Mouse (Mus musculus) neural tube, embryonic 13.5 days (tissue): Measurements from ENCODE around the gene Lclat1. TPM values are rescaled to one million over a fixed set of nuclear protein-coding genes. Genes with fewer than 3 reads are reported as not detected.

Source experiments
- ATAC-seq: fragments of 200-750 bp; cut with Nextera tagmentation; 2 replicates; pipeline ENCODE4 v1.8.0; 2017; ENCODE audit warnings: low read depth, mild to moderate bottlenecking, moderate TSS enrichment, moderate library complexity
- H3K27ac ChIP-seq: fragments of 300-500 bp; sonication (generic); replicated peaks from 2 replicates; pipeline ENCODE4 v1.5.1; 2015; ENCODE audit warnings: moderate library complexity, mild to moderate bottlenecking, inconsistent platforms
- H3K27me3 ChIP-seq: fragments of 300-500 bp; sonication (generic); 2 replicates; pipeline ENCODE4 v1.6.1; 2015; ENCODE audit warnings: mild to moderate bottlenecking, inconsistent platforms
- H3K36me3 ChIP-seq: fragments of 300-500 bp; sonication (generic); 2 replicates; pipeline ENCODE4 v1.6.1; 2015; ENCODE audit warnings: mild to moderate bottlenecking, inconsistent platforms
- H3K4me1 ChIP-seq: fragments of 300-500 bp; sonication (generic); replicated peaks from 2 replicates; pipeline ENCODE4 v1.6.1; 2015; ENCODE audit warnings: inconsistent platforms
- H3K4me2 ChIP-seq: fragments of 300-500 bp; sonication (generic); 2 replicates; pipeline ENCODE4 v1.6.1; 2015; ENCODE audit warnings: inconsistent platforms, mild to moderate bottlenecking, moderate library complexity
- H3K4me3 ChIP-seq: fragments of 300-500 bp; sonication (generic); 2 replicates; pipeline ENCODE4 v1.5.1; 2015; ENCODE audit warnings: mild to moderate bottlenecking, inconsistent platforms
- H3K9ac ChIP-seq: fragments of 300-500 bp; sonication (generic); 2 replicates; pipeline ENCODE4 v1.6.1; 2015; ENCODE audit warnings: moderate library complexity, mild to moderate bottlenecking, inconsistent platforms
- H3K9me3 ChIP-seq: fragments of 300-500 bp; sonication (generic); 2 replicates; pipeline ENCODE4 v1.6.1; 2016; ENCODE audit warnings: inconsistent platforms
- WGBS: fragments of 180-500 bp; shearing (Covaris S2); methylation state at CpG from one replicate; pipeline ENCODE4 v1.1.7; 2015; 5-methylcytosine and 5-hydroxymethylcytosine counted together
- polyA plus RNA-seq: library from polyadenylated mRNA; unstranded; fragments of >200 nt; fragmentation: Nextera tagmentation; extraction: Ambion mirVana; gene quantifications from 2 replicates; pipeline ENCODE4 v1.2.1, GENCODE M21; 2015

Lclat1 gene
- 10.9 and 15.5 TPM in 2 replicates for polyA plus RNA-seq

- Histone ChIP-seq H3K9ac (peak within 1 kb of the TSS; percentile 94), H3K36me3 (no peaks in the 10 kb centered on the region), H3K27me3 (no peaks in the 10 kb centered on the region; the same call in 1 of the 2 replicates), H3K9me3 (no peaks in the 10 kb centered on the region), H3K4me3 (peak within 1 kb of the TSS; percentile 91), H3K4me2 (peak within 1 kb of the TSS; percentile 96), H3K4me1 (peaks cover 16% of the 10 kb centered on the region), H3K27ac (peak within 1 kb of the TSS; percentile 76)
- ATAC-seq = peak; percentile 100
- 5% methylated on average over 51 of the region's 51 CpGs for WGBS
These were observed at the start of gene Lclat1 for GRCm38 (mm10) chr17:73107158-73108157. TSS of gene Lclat1 (plus strand) at chr17:73107985.

- WGBS = 87% methylated on average over 5 of the region's 5 CpGs
- Histone ChIP-seq H3K4me3 (no peak overlapping the region), H3K4me2 (no peak overlapping the region), H3K27me3 (no peaks in the 10 kb centered on the region), H3K9me3 (no peaks in the 10 kb centered on the region), H3K36me3 (no peaks in the 10 kb centered on the region), H3K27ac (no peak overlapping the region), H3K4me1 (no peaks in the 10 kb centered on the region), H3K9ac (no peak overlapping the region)
- no peak for ATAC-seq
These were observed 49.5 kb upstream of the Lclat1 start for GRCm38 (mm10) chr17:73058319-73058718.

GRCm38 (mm10) chr17:73060224-73060896 is 47.4 kb upstream of the Lclat1 start:
- H3K27me3 ChIP-seq = no peaks in the 10 kb centered on the region
- no peaks in the 10 kb centered on the region for H3K9me3 ChIP-seq
- H3K9ac ChIP-seq = no peak overlapping the region
- H3K27ac ChIP-seq = no peak overlapping the region
- H3K4me2 ChIP-seq = no peak overlapping the region
- WGBS = 20% methylated on average over 3 of the region's 3 CpGs
- ATAC-seq = no peak
- no peaks in the 10 kb centered on the region for H3K4me1 ChIP-seq
- no peak overlapping the region for H3K4me3 ChIP-seq
- no peaks in the 10 kb centered on the region for H3K36me3 ChIP-seq

- Histone ChIP-seq H3K4me3 (no peak overlapping the region), H3K9me3 (no peaks in the 10 kb centered on the region), H3K27me3 (no peaks in the 10 kb centered on the region), H3K27ac (no peak overlapping the region), H3K4me2 (no peak overlapping the region), H3K36me3 (no peaks in the 10 kb centered on the region), H3K4me1 (no peaks in the 10 kb centered on the region), H3K9ac (no peak overlapping the region)
- WGBS = 69% methylated on average over 8 of the region's 8 CpGs
- no peak for ATAC-seq
These were observed 46.9 kb upstream of the Lclat1 start for GRCm38 (mm10) chr17:73060897-73061252.

- no peak for ATAC-seq
- Histone ChIP-seq H3K4me1 (peaks cover 17% of the 10 kb centered on the region), H3K9ac (no peak overlapping the region), H3K9me3 (no peaks in the 10 kb centered on the region), H3K27ac (no peak overlapping the region), H3K36me3 (no peaks in the 10 kb centered on the region), H3K4me3 (no peak overlapping the region), H3K4me2 (no peak overlapping the region), H3K27me3 (no peaks in the 10 kb centered on the region)
- WGBS = 97% methylated on average over 1 of the region's 1 CpGs
These were observed 45.1 kb upstream of the Lclat1 start for GRCm38 (mm10) chr17:73062701-73063100.

GRCm38 (mm10) chr17:73063299-73063698 is 44.5 kb upstream of the Lclat1 start:
- H3K4me1 ChIP-seq = peaks cover 23% of the 10 kb centered on the region
- 88% methylated on average over 2 of the region's 2 CpGs for WGBS
- no peak overlapping the region for H3K27ac ChIP-seq
- no peaks in the 10 kb centered on the region for H3K9me3 ChIP-seq
- no peak overlapping the region for H3K4me2 ChIP-seq
- no peaks in the 10 kb centered on the region for H3K27me3 ChIP-seq
- no peak for ATAC-seq
- no peak overlapping the region for H3K4me3 ChIP-seq
- H3K36me3 ChIP-seq = no peaks in the 10 kb centered on the region
- no peak overlapping the region for H3K9ac ChIP-seq

- Histone ChIP-seq H3K36me3 (no peaks in the 10 kb centered on the region), H3K9me3 (no peaks in the 10 kb centered on the region), H3K4me2 (no peak overlapping the region), H3K27me3 (no peaks in the 10 kb centered on the region), H3K9ac (no peak overlapping the region), H3K4me3 (no peak overlapping the region), H3K4me1 (peaks cover 23% of the 10 kb centered on the region), H3K27ac (no peak overlapping the region)
- 86% methylated on average over 1 of the region's 1 CpGs for WGBS
- ATAC-seq = no peak
These were observed 44.0 kb upstream of the Lclat1 start for GRCm38 (mm10) chr17:73063781-73064180.

GRCm38 (mm10) chr17:73066387-73067169 is 41.2 kb upstream of the Lclat1 start:
- H3K36me3 ChIP-seq = no peaks in the 10 kb centered on the region
- H3K27ac ChIP-seq = no peak overlapping the region
- no peak overlapping the region for H3K4me3 ChIP-seq
- H3K4me1 ChIP-seq = peaks cover 23% of the 10 kb centered on the region
- WGBS = 76% methylated on average over 9 of the region's 9 CpGs
- no peak overlapping the region for H3K4me2 ChIP-seq
- ATAC-seq = no peak
- H3K9me3 ChIP-seq = no peaks in the 10 kb centered on the region
- no peak overlapping the region for H3K9ac ChIP-seq
- H3K27me3 ChIP-seq = no peaks in the 10 kb centered on the region

GRCm38 (mm10) chr17:73067423-73067822 is 40.4 kb upstream of the Lclat1 start:
- H3K4me1 ChIP-seq = peaks cover 30% of the 10 kb centered on the region
- H3K9me3 ChIP-seq = no peaks in the 10 kb centered on the region
- peak overlapping the region; percentile 28; the same call in 1 of the 2 replicates for H3K27ac ChIP-seq
- no peak overlapping the region for H3K9ac ChIP-seq
- no peak overlapping the region for H3K4me2 ChIP-seq
- no peak overlapping the region for H3K4me3 ChIP-seq
- WGBS = 23% methylated on average over 11 of the region's 11 CpGs
- H3K27me3 ChIP-seq = no peaks in the 10 kb centered on the region
- H3K36me3 ChIP-seq = no peaks in the 10 kb centered on the region
- ATAC-seq = no peak

GRCm38 (mm10) chr17:73068321-73068992 is 39.3 kb upstream of the Lclat1 start:
- no peak for ATAC-seq
- no peaks in the 10 kb centered on the region for H3K27me3 ChIP-seq
- no peaks in the 10 kb centered on the region for H3K36me3 ChIP-seq
- H3K4me3 ChIP-seq = no peak overlapping the region
- H3K27ac ChIP-seq = no peak overlapping the region
- H3K9me3 ChIP-seq = no peaks in the 10 kb centered on the region
- peaks cover 31% of the 10 kb centered on the region for H3K4me1 ChIP-seq
- WGBS = 89% methylated on average over 10 of the region's 10 CpGs
- no peak overlapping the region for H3K9ac ChIP-seq
- H3K4me2 ChIP-seq = no peak overlapping the region

GRCm38 (mm10) chr17:73070466-73070865 is 37.3 kb upstream of the Lclat1 start:
- ATAC-seq = no peak
- Histone ChIP-seq H3K4me2 (no peak overlapping the region), H3K36me3 (no peaks in the 10 kb centered on the region), H3K4me1 (peaks cover 31% of the 10 kb centered on the region), H3K27ac (no peak overlapping the region), H3K9ac (no peak overlapping the region), H3K9me3 (no peaks in the 10 kb centered on the region), H3K4me3 (no peak overlapping the region), H3K27me3 (no peaks in the 10 kb centered on the region)
- 84% methylated on average over 2 of the region's 2 CpGs for WGBS
